Mouse (Mus musculus) midbrain, postnatal 0 days (tissue): ENCODE data around the gene Cyp4f37. TPM values are rescaled to one million over a fixed set of nuclear protein-coding genes. Genes with fewer than 3 reads are reported as not detected.
A peak's percentile ranks its signal among the peaks of the same experiment; 100 is the strongest.
"Not testable (repeated sequence)": the region's sequence is repeated elsewhere in the genome, so short reads cannot be mapped to it uniquely, and the experiment has no call there.

Experiments
- ATAC-seq: fragments of 200-750 bp; cut with Nextera tagmentation; 2 replicates; pipeline ENCODE4 v1.8.0; 2017; ENCODE audit warnings: moderate number of reproducible peaks, mild to moderate bottlenecking, moderate TSS enrichment, moderate library complexity; ENCODE audit not compliant: low FRiP score
- DNase-seq: peaks from one replicate; pipeline ENCODE4 v3.0.0-alpha.2; 2015; ENCODE audit warnings: low spot score
- H3K27ac ChIP-seq: fragments of 300-500 bp; sonication (generic); 2 replicates; pipeline ENCODE4 v1.5.1; 2014; ENCODE audit warnings: low read depth, mild to moderate bottlenecking, low read length, mixed read lengths
- H3K27me3 ChIP-seq: fragments of 300-500 bp; sonication (generic); 2 replicates; pipeline ENCODE4 v1.6.1; 2014; ENCODE audit warnings: low read length, control low read depth, mixed read lengths; ENCODE audit not compliant: insufficient read depth
- H3K36me3 ChIP-seq: fragments of 300-500 bp; sonication (generic); 2 replicates; pipeline ENCODE4 v1.6.1; 2014; ENCODE audit warnings: low read length, control low read depth, mixed read lengths; ENCODE audit not compliant: insufficient read depth
- H3K4me1 ChIP-seq: fragments of 300-500 bp; sonication (generic); 2 replicates; pipeline ENCODE4 v1.6.1; 2014; ENCODE audit warnings: mild to moderate bottlenecking, control low read depth, antibody characterized with exemption, low read length, mixed read lengths; ENCODE audit not compliant: insufficient read depth
- H3K4me2 ChIP-seq: fragments of 300-500 bp; sonication (generic); 2 replicates; pipeline ENCODE4 v1.6.1; 2014; ENCODE audit warnings: low read depth, mild to moderate bottlenecking, low read length, mixed read lengths; ENCODE audit not compliant: poor library complexity, severe bottlenecking
- H3K4me3 ChIP-seq: fragments of 300-500 bp; sonication (generic); 2 replicates; pipeline ENCODE4 v1.5.1; 2014; ENCODE audit warnings: low read depth, mild to moderate bottlenecking, low read length, moderate library complexity
- H3K9ac ChIP-seq: fragments of 300-500 bp; sonication (generic); replicated peaks from 2 replicates; pipeline ENCODE4 v1.6.1; 2014; ENCODE audit warnings: mild to moderate bottlenecking, low read length, moderate library complexity, mixed read lengths; ENCODE audit not compliant: poor library complexity, severe bottlenecking
- H3K9me3 ChIP-seq: fragments of 300-500 bp; sonication (generic); 2 replicates; pipeline ENCODE4 v1.6.1; 2016; ENCODE audit warnings: low read length, control low read depth
- CTCF ChIP-seq: IDR thresholded peaks from 2 replicates; pipeline ENCODE4 v1.5.1; 2016; ENCODE audit warnings: antibody characterized with exemption, mild to moderate bottlenecking
- WGBS: fragments of 180-500 bp; shearing (Covaris S2); extraction: QIAGEN DNeasy Blood & Tissue Kit; methylation state at CpG from one replicate; pipeline ENCODE4 v1.1.7; 2014; 5-methylcytosine and 5-hydroxymethylcytosine counted together
- polyA plus RNA-seq: library from polyadenylated mRNA; unstranded; fragments of >200 nt; fragmentation: Nextera tagmentation; extraction: Ambion mirVana; gene quantifications from 2 replicates; pipeline ENCODE4 v1.2.1, GENCODE M21; 2015
- total RNA-seq: library from RNA; depleted of rRNA; stranded (reverse); fragments of >200 nt; gene quantifications from 2 replicates; pipeline ENCODE4 v1.2.3, GENCODE M21; 2014

Gene Cyp4f37
- total and polyA plus RNA-seq, 2 experiments from 2014 or later, result not detected

DNA sequence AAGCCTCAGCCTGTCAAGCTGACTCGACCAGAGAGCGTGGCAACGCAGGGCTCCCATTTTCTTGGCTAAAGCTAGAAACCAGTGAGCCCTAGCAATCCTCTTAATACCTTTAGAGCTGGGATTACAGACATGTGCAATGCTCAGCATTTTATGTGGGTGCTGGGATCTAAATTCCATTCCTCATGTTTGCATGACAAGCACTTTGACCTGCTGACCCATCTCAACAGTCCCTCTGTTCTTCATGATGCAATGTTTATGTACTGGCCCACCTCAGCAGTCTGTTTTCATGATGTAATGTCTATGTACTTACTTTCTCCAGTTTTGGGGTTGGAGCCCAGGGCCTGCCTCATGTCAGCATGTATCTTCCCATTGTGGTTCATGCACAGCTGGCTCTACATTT, 10.2 kb upstream of the Cyp4f37 start:
- no peaks in the 10 kb centered on the region for H3K9me3 ChIP-seq
- no peak for ATAC-seq
- no peak overlapping the region for H3K27ac ChIP-seq
- H3K36me3 ChIP-seq, result no peaks in the 10 kb centered on the region
- no peaks in the 10 kb centered on the region for H3K27me3 ChIP-seq
- WGBS, result 82% methylated on average over 3 of the region's 3 CpGs
- no peak for DNase-seq
- no peaks in the 10 kb centered on the region for H3K4me1 ChIP-seq
- H3K4me2 ChIP-seq, result no peak overlapping the region
- TF ChIP-seq CTCF, result no peak
- no peak overlapping the region for H3K4me3 ChIP-seq
- no peak overlapping the region for H3K9ac ChIP-seq

DNA sequence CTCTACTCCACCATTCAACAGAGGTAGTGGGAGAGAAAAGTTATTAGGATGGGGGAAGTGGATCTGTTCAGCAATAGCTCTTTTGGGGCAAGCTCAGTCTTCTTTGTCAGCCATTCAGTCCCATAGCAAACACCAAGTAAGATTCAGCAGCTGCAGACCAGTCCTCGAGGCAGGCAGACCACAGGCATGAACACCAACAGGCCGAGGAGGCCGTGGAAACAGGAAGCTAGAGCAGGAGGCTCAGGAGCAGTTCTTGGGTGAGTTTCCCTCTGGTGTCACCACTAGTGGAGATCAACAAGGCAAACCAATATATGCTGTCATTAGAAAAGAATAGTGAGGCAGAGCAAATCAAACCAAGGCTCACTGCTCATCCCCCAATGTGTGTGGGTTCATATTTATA, 8.7 kb upstream of the Cyp4f37 start:
- H3K27me3 ChIP-seq, result no peaks in the 10 kb centered on the region
- WGBS, result 81% methylated on average over 3 of the region's 3 CpGs
- no peak overlapping the region for H3K9ac ChIP-seq
- H3K4me1 ChIP-seq, result no peaks in the 10 kb centered on the region
- H3K9me3 ChIP-seq, result no peaks in the 10 kb centered on the region
- H3K27ac ChIP-seq, result no peak overlapping the region
- DNase-seq, result no peak
- no peak overlapping the region for H3K4me2 ChIP-seq
- H3K4me3 ChIP-seq, result no peak overlapping the region
- H3K36me3 ChIP-seq, result no peaks in the 10 kb centered on the region
- no peak for TF ChIP-seq CTCF
- no peak for ATAC-seq

DNA sequence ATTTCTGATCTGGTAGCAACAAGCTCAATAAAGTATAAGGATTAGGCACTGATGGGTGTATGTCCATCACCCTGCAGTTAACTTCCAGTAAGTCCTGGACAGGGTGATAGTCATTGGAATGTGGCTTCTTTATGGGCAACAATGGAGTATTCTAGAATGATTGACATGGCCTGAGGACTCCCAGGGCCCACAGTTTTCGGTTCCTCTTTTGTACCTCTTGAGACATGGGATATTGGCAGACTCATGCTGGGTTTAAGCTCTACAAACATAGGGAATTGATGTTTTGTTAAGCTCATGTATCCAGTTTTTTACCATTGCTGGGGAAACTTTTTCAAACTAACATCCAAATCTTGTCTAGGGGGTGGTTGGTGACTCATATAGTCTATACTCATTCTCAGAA, 3.9 kb upstream of the Cyp4f37 start:
- no peaks in the 10 kb centered on the region for H3K36me3 ChIP-seq
- no peaks in the 10 kb centered on the region for H3K27me3 ChIP-seq
- no peak overlapping the region for H3K4me2 ChIP-seq
- H3K4me3 ChIP-seq, result no peak overlapping the region
- H3K4me1 ChIP-seq, result no peaks in the 10 kb centered on the region
- ATAC-seq, result no peak
- WGBS, result 70% methylated on average over 1 of the region's 1 CpGs
- H3K9ac ChIP-seq, result no peak overlapping the region
- no peak for TF ChIP-seq CTCF
- no peak for DNase-seq
- H3K27ac ChIP-seq, result no peak overlapping the region
- no peaks in the 10 kb centered on the region for H3K9me3 ChIP-seq

DNA sequence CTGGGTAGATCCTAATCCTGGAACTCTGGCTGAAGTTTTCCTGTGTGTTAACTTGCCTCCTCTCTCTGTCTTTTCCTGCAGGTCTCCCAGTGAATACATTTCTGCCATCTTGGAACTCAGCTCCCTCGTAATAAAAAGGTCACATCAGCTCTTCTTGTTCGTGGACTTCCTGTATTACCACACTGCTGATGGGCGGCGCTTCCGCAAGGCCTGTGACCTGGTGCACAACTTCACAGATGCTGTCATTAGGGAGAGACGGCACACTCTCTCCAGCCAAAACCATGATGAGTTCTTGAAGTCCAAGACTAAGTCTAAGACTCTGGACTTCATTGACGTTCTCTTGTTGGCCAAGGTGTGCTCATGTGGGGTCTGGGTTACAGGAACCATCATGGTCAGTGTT, 8.6 kb downstream of the Cyp4f37 start:
- WGBS, result 79% methylated on average over 7 of the region's 7 CpGs
- H3K4me2 ChIP-seq, H3K36me3 ChIP-seq, DNase-seq, H3K4me1 ChIP-seq, H3K9me3 ChIP-seq, H3K9ac ChIP-seq, H3K27ac ChIP-seq, ATAC-seq, H3K27me3 ChIP-seq, H3K4me3 ChIP-seq: not testable (repeated sequence)

DNA sequence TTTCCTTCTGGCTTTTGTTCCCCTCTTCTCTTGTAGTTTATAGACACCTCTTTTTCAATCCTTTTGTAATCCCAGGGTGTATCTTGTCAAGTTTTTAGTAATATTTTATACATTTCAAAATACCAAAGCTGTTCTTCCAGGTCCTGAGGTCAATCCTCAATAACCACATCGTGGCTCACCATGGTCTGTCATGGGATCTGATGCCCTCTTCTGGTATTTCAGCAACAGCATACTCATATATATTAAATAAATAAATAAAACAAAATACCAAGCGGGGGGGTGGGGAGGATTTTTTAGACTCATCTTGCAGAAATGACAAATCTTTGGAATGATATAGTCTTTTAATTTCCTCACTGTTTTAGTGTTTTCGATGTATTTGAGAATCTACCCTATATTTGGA, 10.8 kb downstream of the Cyp4f37 start:
- no peak for TF ChIP-seq CTCF
- Histone ChIP-seq H3K4me1 (peaks cover 2% of the 10 kb centered on the region; the same call in 1 of the 2 replicates), H3K27me3 (no peaks in the 10 kb centered on the region), H3K4me3 (no peak overlapping the region), H3K9ac (no peak overlapping the region), H3K36me3 (no peaks in the 10 kb centered on the region), H3K9me3 (no peaks in the 10 kb centered on the region), H3K4me2 (no peak overlapping the region), H3K27ac (no peak overlapping the region)
- ATAC-seq (no peak), DNase-seq (no peak)
- WGBS, result 84% methylated on average over 3 of the region's 3 CpGs

DNA sequence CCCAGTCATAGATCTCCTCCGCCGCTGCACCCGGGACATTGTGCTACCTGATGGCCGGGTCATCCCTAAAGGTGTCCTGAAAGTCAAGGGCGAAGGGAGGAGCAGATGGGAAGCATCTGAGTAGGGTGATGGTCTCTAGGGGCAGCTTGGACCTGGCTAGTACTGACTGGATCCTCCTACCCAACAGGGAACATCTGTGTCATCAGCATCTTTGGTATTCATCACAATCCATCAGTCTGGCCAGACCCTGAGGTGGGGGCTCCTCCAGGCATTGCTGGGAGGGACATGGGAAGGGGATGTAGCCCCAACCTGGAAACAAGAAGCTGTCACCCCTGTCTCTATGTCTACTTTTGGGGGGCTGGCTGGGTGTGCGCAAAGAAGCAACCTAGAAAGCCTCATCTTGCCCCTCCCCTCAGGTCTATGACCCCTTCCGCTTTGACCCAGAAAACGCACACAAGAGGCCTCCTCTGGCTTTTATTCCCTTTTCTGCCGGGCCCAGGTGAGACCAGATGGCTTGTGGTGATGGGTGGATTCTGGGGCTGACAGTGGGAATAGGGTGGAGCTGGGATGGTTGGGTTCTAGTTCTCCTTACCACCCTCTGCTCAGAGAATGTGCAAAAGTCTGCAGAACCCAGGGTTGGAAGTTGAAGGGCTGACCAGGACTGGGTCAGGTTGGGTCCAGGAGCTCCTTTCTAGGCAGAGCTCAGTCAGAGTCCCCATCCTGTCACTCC, 13.3 kb downstream of the Cyp4f37 start:
- not testable (repeated sequence) for DNase-seq, H3K4me1 ChIP-seq, H3K9me3 ChIP-seq, H3K36me3 ChIP-seq, H3K27me3 ChIP-seq
- Histone ChIP-seq H3K4me3 (peak overlapping the region; percentile 41), H3K9ac (peak overlapping the region; percentile 57; the same call in 1 of the 2 replicates), H3K4me2 (peak overlapping the region; percentile 54), H3K27ac (peak overlapping the region; percentile 38; the same call in 1 of the 2 replicates)
- 89% methylated on average over 9 of the region's 9 CpGs for WGBS
- peak; percentile 12; the same call in 1 of the 2 replicates for ATAC-seq
